Mouse (Mus musculus): ENCODE measurements around the gene Lrrc49. TPM values are rescaled to one million over a fixed set of nuclear protein-coding genes. Genes with fewer than 3 reads are reported as not detected.

The Lrrc49 gene
- polyA plus RNA-seq, 1 experiment from 2014 or later, result 15.7 TPM

- Histone ChIP-seq H3K9me3 (no peaks in the 10 kb centered on the region), H3K4me2 (no peak overlapping the region), H3K27me3 (replicated peaks) (no peaks in the 10 kb centered on the region), H3K36me3 (no peaks in the 10 kb centered on the region), H3K4me3 (replicated peaks) (no peak overlapping the region), H3K9ac (no peak overlapping the region), H3K27ac (no peak overlapping the region), H3K4me1 (no peaks in the 10 kb centered on the region)
- whole genome bisulfite sequencing, result 94% methylated on average over 6 of the region's 6 CpGs
- no peak for ATAC-seq (ENCODE audit: insufficient read depth, low FRiP score, low read depth)
Measured at GRCm38 (mm10) chr9:60672568-60672967, 15.4 kb downstream of the Lrrc49 start.

GRCm38 (mm10) chr9:60668886-60669285, 19.1 kb downstream of the Lrrc49 start:
- Histone ChIP-seq H3K9me3 (no peaks in the 10 kb centered on the region), H3K4me1 (no peaks in the 10 kb centered on the region), H3K4me2 (no peak overlapping the region), H3K9ac (no peak overlapping the region), H3K36me3 (no peaks in the 10 kb centered on the region), H3K4me3 (replicated peaks) (no peak overlapping the region), H3K27ac (no peak overlapping the region), H3K27me3 (replicated peaks) (no peaks in the 10 kb centered on the region)
- WGBS, result 92% methylated on average over 6 of the region's 6 CpGs
- ATAC-seq (ENCODE audit: insufficient read depth, low FRiP score, low read depth), result no peak

- 93% methylated on average over 3 of the region's 3 CpGs for WGBS
- ATAC-seq (ENCODE audit: insufficient read depth, low FRiP score, low read depth), result no peak
- Histone ChIP-seq H3K27me3 (replicated peaks) (no peaks in the 10 kb centered on the region), H3K4me2 (no peak overlapping the region), H3K27ac (no peak overlapping the region), H3K9ac (no peak overlapping the region), H3K4me3 (replicated peaks) (no peak overlapping the region), H3K4me1 (no peaks in the 10 kb centered on the region), H3K36me3 (no peaks in the 10 kb centered on the region), H3K9me3 (no peaks in the 10 kb centered on the region)
Measured at GRCm38 (mm10) chr9:60665535-60665934, 22.4 kb downstream of the Lrrc49 start.

GRCm38 (mm10) chr9:60664866-60665265, 23.1 kb downstream of the Lrrc49 start:
- no peak for ATAC-seq (ENCODE audit: insufficient read depth, low FRiP score, low read depth)
- Histone ChIP-seq H3K4me2 (no peak overlapping the region), H3K4me1 (no peaks in the 10 kb centered on the region), H3K4me3 (replicated peaks) (no peak overlapping the region), H3K27ac (no peak overlapping the region), H3K9ac (no peak overlapping the region), H3K36me3 (no peaks in the 10 kb centered on the region), H3K9me3 (no peaks in the 10 kb centered on the region), H3K27me3 (replicated peaks) (no peaks in the 10 kb centered on the region)
- whole genome bisulfite sequencing, result 87% methylated on average over 5 of the region's 5 CpGs

GRCm38 (mm10) chr9:60664385-60664784, 23.6 kb downstream of the Lrrc49 start:
- 92% methylated on average over 12 of the region's 12 CpGs for WGBS
- no peaks in the 10 kb centered on the region for H3K9me3 ChIP-seq
- no peak overlapping the region for H3K4me2 ChIP-seq
- no peaks in the 10 kb centered on the region for H3K4me1 ChIP-seq
- H3K27me3 ChIP-seq (replicated peaks), result no peaks in the 10 kb centered on the region
- no peaks in the 10 kb centered on the region for H3K36me3 ChIP-seq
- no peak overlapping the region for H3K9ac ChIP-seq
- no peak for ATAC-seq (ENCODE audit: insufficient read depth, low FRiP score, low read depth)
- H3K4me3 ChIP-seq (replicated peaks), result no peak overlapping the region
- no peak overlapping the region for H3K27ac ChIP-seq

- no peaks in the 10 kb centered on the region for H3K27me3 ChIP-seq (replicated peaks)
- H3K27ac ChIP-seq, result no peak overlapping the region
- H3K9me3 ChIP-seq, result no peaks in the 10 kb centered on the region
- no peaks in the 10 kb centered on the region for H3K4me1 ChIP-seq
- no peak overlapping the region for H3K4me3 ChIP-seq (replicated peaks)
- H3K36me3 ChIP-seq, result no peaks in the 10 kb centered on the region
- no peak overlapping the region for H3K9ac ChIP-seq
- H3K4me2 ChIP-seq, result no peak overlapping the region
- WGBS, result 71% methylated on average over 2 of the region's 2 CpGs
- ATAC-seq (ENCODE audit: insufficient read depth, low FRiP score, low read depth), result no peak
Measured at GRCm38 (mm10) chr9:60662936-60663335, 25.0 kb downstream of the Lrrc49 start.

- Histone ChIP-seq H3K27ac (no peak overlapping the region), H3K9me3 (no peaks in the 10 kb centered on the region), H3K27me3 (replicated peaks) (no peaks in the 10 kb centered on the region), H3K9ac (no peak overlapping the region), H3K4me1 (no peaks in the 10 kb centered on the region), H3K4me2 (no peak overlapping the region), H3K4me3 (replicated peaks) (no peak overlapping the region), H3K36me3 (no peaks in the 10 kb centered on the region)
- ATAC-seq (ENCODE audit: insufficient read depth, low FRiP score, low read depth), result no peak
Measured at GRCm38 (mm10) chr9:60653582-60653981, 34.4 kb downstream of the Lrrc49 start.

GRCm38 (mm10) chr9:60653137-60653536, 34.8 kb downstream of the Lrrc49 start:
- no peaks in the 10 kb centered on the region for H3K27me3 ChIP-seq (replicated peaks)
- 86% methylated on average over 1 of the region's 1 CpGs for WGBS
- no peak for ATAC-seq (ENCODE audit: insufficient read depth, low FRiP score, low read depth)

GRCm38 (mm10) chr9:60650277-60650676, 37.7 kb downstream of the Lrrc49 start:
- Histone ChIP-seq H3K36me3 (no peaks in the 10 kb centered on the region), H3K4me1 (no peaks in the 10 kb centered on the region), H3K4me3 (replicated peaks) (no peak overlapping the region), H3K27me3 (replicated peaks) (no peaks in the 10 kb centered on the region), H3K4me2 (no peak overlapping the region), H3K27ac (no peak overlapping the region), H3K9ac (no peak overlapping the region), H3K9me3 (no peaks in the 10 kb centered on the region)
- ATAC-seq (ENCODE audit: insufficient read depth, low FRiP score, low read depth), result no peak
- WGBS, result 81% methylated on average over 6 of the region's 6 CpGs

More at GRCm38 (mm10) chr9:60653137-60653536, 34.8 kb downstream of the Lrrc49 start:
- H3K9me3 ChIP-seq, result no peaks in the 10 kb centered on the region
- H3K36me3 ChIP-seq, result no peaks in the 10 kb centered on the region
- no peaks in the 10 kb centered on the region for H3K4me1 ChIP-seq
- no peak overlapping the region for H3K4me2 ChIP-seq
- H3K9ac ChIP-seq, result no peak overlapping the region
- no peak overlapping the region for H3K27ac ChIP-seq
- H3K4me3 ChIP-seq (replicated peaks), result no peak overlapping the region

- Histone ChIP-seq H3K27me3 (replicated peaks) (no peaks in the 10 kb centered on the region), H3K9me3 (no peaks in the 10 kb centered on the region), H3K4me2 (no peak overlapping the region), H3K36me3 (no peaks in the 10 kb centered on the region), H3K4me3 (replicated peaks) (no peak overlapping the region), H3K9ac (no peak overlapping the region), H3K4me1 (no peaks in the 10 kb centered on the region), H3K27ac (peak overlapping the region; percentile 26)
- ATAC-seq (ENCODE audit: insufficient read depth, low FRiP score, low read depth), result no peak
- 45% methylated on average over 18 of the region's 18 CpGs for WGBS
Measured at GRCm38 (mm10) chr9:60648981-60649975, 38.7 kb downstream of the Lrrc49 start.

- H3K27ac ChIP-seq, result no peak overlapping the region
- no peaks in the 10 kb centered on the region for H3K9me3 ChIP-seq
- ATAC-seq (ENCODE audit: insufficient read depth, low FRiP score, low read depth), result no peak
- no peak overlapping the region for H3K4me2 ChIP-seq
- H3K4me3 ChIP-seq (replicated peaks), result no peak overlapping the region
- H3K27me3 ChIP-seq (replicated peaks), result no peaks in the 10 kb centered on the region
- no peaks in the 10 kb centered on the region for H3K36me3 ChIP-seq
- H3K9ac ChIP-seq, result no peak overlapping the region
- WGBS, result 67% methylated on average over 2 of the region's 2 CpGs
- no peaks in the 10 kb centered on the region for H3K4me1 ChIP-seq
Measured at GRCm38 (mm10) chr9:60633601-60634000, 54.4 kb downstream of the Lrrc49 start.

GRCm38 (mm10) chr9:60626311-60626791, 61.6 kb downstream of the Lrrc49 start:
- no peak overlapping the region for H3K4me2 ChIP-seq
- ATAC-seq (ENCODE audit: insufficient read depth, low FRiP score, low read depth), result no peak
- no peak overlapping the region for H3K4me3 ChIP-seq (replicated peaks)
- H3K36me3 ChIP-seq, result no peaks in the 10 kb centered on the region
- H3K27ac ChIP-seq, result no peak overlapping the region
- H3K27me3 ChIP-seq (replicated peaks), result no peaks in the 10 kb centered on the region
- no peak overlapping the region for H3K9ac ChIP-seq
- H3K9me3 ChIP-seq, result no peaks in the 10 kb centered on the region
- no peaks in the 10 kb centered on the region for H3K4me1 ChIP-seq
- 68% methylated on average over 7 of the region's 7 CpGs for WGBS
